Mouse (Mus musculus) granulocyte monocyte progenitor cell, adult 5-6 weeks (primary cell): Measurements from ENCODE around the gene Gm17387. TPM values are rescaled to one million over a fixed set of nuclear protein-coding genes. Genes with fewer than 3 reads are reported as not detected.
A peak's percentile ranks its signal among the peaks of the same experiment; 100 is the strongest.
"Not testable (repeated sequence)": the region's sequence is repeated elsewhere in the genome, so short reads cannot be mapped to it uniquely, and the experiment has no call there.

ENCODE experiments used
- ATAC-seq: replicated peaks from 2 replicates; pipeline ENCODE4 v1.8.0; 2016; ENCODE audit warnings: mild to moderate bottlenecking, moderate TSS enrichment, inconsistent platforms; ENCODE audit not compliant: poor library complexity, severe bottlenecking
- total RNA-seq, 2 experiments: library from RNA; stranded (forward) in 1 of 2; stranded (reverse) in 1 of 2; fragments of 200-712, 200-1000 nt in 1 of 2; fragments of >200 nt in 1 of 2; fragmentation: Nextera tagmentation in 1 of 2; gene quantifications; 2 replicates each; pipeline ENCODE4 v1.2.3; 2014 to 2017

Gene Gm17387
- total RNA-seq, 2 experiments from 2014 or later = not detected

DNA sequence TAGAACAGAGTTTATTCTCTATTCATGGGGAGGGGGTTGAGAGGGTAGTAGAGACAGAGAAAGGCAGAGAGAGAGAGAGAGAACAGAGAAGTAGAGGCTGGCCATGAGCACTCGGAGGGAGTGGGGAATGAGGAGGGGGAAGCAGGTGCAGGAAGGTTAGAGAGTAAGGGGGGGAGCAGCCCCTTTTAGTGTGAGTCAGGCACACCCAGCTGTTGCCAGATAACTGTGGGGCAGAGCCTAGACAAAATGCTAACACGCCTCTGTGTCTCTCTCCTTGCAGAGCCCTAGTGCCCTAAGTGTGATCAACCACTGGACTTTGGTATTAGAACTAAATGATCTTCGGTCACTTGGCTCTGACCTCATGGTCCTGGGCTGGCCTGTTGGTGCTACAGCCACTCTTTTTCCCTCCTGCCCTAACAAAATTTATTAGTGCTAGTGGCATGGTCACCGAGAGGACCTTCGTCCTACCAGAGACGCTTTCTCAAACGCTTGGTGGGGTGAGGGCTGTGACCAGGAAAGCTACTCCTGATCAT, 17.6 kb upstream of the Gm17387 start:
- no peak for ATAC-seq

DNA sequence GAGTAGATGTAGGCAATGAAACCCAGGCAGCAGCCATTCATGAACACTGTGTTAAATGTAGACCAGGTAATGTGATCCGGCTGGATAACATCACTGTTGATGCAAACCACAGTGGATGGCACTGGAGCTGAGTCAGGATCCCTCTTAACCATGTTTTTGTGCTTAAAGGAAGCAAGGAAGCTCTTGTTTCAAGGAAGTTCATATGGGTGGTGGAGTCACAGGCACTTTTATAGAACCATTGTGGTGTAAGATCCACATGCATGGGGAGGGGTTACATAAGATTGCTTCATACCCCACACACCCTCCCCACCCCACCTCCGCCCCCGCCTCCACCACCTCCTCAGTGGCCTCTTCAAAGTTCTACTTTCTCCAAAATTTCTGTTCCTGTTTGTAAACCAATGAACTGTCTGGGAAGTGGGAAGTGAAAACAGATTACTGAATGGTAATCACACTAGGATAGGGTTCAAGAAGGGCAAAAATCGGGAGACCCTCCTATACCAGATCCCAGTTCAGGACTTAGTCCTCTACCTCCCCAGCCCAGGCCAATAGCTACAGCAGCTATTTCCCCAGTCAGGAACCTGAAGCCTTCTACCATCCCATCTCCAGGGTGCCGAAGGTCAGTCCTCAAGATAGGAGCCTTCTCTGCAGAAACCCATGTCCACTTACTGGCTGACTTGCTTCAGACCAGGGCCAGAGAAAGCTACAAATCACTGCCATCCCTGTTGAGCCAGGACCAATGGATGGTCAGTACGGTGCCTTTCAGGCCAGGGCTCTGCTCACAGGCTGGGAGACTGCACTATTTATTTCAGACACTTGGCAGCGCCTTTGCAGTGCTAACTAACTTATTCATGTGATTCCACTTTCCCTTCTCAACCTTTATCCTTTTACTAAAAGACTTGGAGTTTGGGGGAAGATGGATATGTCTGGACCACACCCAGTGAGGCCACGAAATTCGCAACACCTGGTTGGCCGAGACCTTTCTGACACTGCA, 11.9 kb upstream of the Gm17387 start:
- peak; percentile 95 for ATAC-seq

DNA sequence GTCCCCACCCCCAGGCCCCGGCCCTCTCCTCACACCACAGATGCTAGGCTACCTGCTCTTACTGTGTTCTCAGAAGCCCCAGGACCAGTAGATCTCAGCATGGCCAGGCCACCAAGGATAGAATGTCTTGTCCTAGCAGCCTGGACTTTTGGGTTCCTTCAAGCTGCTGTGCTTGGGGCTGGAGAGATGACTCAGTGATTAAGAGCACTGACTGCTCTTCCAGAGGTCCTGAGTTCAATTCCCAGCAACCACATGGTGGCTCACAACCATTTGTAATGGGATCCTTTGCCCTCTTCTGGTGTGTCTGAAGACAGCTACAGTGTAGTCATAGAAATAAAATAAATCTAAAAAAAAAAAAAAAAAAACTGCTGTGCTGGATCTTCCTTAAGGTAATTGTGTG, 11.1 kb upstream of the Gm17387 start, which contains the start of gene Ifitm6:
Gene Ifitm6, minus strand, starts transcription at position 101 of the 400 bp plus-strand sequence.
- not testable (repeated sequence) for ATAC-seq

DNA sequence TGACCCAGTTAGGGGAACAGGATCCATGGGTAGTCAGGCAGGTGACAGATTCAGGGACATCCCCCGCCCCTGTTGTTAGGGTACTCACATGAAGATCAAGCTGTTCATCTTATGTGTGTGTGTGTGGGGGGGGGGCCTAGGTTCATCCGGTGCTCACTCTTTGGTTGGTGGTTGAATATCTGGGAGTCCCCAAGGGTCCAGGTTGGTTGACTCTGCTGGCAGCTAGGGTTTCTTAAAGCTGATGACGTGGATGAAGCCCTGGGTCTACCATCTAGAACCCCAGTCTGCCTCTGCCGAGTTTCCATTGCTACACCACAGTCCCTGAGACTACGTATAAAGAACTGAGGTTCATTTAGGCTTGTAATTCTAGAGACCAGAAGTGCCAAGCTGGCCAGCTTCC, 9.9 kb upstream of the Gm17387 start:
- no peak for ATAC-seq

- peak; percentile 79 for ATAC-seq
Observed at GRCm38 (mm10) chr7:141021489-141022449, 7.2 kb upstream of the Gm17387 start.

DNA sequence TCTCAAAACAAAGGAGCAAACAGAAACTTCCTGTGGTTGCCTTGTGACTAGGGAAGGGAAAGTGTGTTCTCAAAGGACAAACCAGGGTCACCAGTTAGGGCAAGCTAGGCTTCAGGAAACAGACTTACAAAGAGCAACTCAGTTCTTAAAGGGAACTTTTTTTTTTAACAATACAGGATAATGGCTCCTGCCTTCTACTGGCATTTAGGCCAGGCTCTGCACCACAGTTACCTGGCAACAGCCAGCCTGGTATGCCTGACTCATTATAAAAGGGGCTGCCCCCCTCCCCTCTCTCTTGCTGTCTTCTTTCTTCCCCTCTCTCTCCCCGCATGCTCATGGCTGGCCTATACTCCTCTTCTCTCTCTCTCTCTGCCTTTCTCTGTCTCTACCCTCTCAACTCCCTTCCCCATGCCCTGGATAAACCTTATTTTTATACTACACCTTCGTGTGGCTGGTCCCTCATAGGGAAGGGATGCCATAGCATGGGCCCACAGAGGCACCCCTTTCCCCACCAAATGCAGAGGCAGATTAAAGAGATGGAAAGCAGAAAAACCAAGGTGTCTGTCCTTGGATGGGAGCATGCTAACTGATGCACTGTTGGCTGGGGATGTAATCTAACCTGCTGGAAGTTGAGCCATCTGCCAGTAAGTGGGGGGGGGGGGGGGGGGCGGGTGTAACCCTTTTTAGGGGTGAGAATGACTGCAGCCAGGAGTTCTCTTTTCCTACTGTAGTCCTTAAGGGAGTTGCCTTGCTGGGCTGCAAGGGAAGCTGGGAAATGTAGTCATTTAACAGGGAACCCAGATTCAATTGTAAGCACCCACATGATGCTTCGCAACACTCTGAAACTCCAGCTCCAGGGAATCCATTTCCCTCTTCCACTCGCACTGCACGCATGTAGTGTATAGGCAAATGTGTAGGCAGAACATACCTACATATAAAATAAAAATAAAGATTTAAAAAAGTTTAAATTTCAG, 3.8 kb upstream of the Gm17387 start:
- peak; percentile 66 for ATAC-seq

GRCm38 (mm10) chr7:141026097-141026739, 2.7 kb upstream of the Gm17387 start:
- no peak for ATAC-seq

DNA sequence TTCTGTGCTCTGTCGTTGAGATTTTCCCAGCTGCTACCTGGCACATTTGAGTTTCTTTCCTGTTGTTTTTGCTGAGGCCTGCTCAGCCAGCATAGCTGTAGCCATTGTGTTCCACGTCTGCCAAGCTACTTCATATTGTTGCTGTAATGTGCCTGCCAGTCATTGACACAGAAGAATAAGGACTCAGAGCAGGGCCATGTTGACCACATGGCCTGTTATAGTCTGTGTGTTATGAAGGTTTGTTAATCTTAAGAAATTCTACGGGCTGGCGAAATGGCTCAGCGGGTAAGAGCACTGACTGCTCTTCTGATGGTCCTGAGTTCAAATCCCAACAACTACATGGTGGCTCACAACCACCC, 2.2 kb upstream of the Gm17387 start:
- no peak for ATAC-seq

GRCm38 (mm10) chr7:141030390-141030789, 1.5 kb downstream of the Gm17387 start:
- ATAC-seq = no peak

GRCm38 (mm10) chr7:141032458-141033167, 3.7 kb downstream of the Gm17387 start:
- no peak for ATAC-seq

DNA sequence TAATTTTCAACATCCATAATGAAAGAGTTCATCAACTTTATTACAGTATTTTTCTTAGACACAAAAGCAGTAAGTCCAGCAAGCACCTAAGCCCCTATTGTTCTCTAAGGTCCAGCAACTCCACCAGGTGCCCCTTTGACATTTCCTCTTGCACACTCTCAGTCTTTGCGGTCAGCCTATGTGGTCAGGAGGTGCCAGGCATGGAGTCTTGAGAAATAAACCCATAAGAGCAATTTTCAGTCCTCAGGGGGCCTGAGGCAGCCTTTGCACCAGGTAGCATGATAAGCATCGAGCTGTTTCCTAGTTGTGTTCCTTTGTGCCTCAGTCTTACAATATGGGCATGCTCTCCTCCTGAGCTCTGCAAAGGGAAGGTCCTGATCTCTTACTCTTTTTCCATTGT, 7.7 kb downstream of the Gm17387 start:
- ATAC-seq = peak; percentile 89

GRCm38 (mm10) chr7:141038090-141039032, 9.4 kb downstream of the Gm17387 start:
- ATAC-seq = peak; percentile 31

DNA sequence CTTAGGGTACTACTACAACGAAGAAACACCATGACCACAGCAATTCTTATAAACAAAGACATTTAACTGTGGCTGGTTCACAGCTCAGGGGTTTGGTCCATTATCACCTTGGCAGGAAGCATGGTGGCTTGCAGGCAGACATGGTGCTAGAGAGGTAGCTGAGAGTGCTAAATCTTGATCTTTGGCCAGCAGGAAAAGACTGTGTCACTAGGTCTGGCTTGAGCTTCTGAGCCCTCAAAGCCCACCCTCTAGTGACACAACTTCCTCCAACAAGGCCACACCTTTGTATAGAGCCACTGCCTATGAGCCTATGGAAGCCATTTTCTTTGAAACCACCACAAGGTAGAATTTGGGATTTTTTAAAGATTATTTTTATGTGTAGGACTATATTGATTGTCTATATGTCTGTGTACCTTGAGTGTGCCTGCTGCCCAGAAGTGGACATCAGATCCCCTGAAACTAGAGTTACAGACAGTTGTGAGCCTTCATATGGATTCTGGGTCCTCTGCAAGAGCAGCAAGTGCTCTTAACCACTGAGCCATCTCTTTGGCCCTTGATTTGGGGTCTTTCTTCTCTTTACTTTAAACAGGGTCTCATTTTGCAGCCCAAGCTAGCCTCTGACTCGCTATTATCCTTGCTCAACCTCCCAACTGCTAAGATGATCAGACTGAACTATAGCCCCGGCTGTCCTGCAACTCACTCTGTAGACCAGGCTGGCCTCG, 10.6 kb downstream of the Gm17387 start:
- ATAC-seq = no peak

DNA sequence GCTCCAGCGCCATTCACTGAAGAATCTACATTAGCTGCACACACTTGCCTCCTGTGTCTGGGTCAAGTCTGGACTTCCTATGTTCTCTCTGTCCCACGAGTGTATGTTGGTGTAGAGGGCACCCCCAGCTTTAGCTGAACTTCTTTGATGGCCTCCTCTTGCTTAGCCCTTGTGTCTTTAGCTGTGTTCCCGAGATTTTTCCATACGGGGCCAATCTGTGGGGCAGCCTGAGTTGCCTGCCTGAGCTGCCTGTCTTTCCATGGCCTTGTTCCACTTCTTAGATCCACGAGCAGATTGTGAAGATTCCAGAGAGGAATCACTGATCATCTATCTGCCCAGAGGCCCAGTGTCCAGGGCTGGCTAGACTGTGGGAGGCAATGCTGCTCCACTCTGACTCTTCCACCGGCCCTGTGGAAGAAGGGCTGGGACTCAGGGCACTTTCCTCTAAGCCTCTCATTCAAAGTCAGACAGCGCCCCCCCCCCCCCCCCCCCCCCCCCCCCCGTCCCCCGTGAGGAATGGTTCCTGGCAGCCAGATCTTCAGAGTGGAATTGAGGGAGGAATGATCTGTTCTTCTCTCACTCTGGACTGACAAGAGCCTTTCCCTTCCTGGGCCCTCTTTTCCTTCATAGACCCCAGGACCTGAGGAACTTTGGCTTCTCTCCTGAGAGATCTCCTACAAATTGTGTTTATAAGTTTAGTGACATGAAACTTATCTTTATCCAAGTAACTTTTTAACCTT, 12.1 kb downstream of the Gm17387 start:
- ATAC-seq = no peak

DNA sequence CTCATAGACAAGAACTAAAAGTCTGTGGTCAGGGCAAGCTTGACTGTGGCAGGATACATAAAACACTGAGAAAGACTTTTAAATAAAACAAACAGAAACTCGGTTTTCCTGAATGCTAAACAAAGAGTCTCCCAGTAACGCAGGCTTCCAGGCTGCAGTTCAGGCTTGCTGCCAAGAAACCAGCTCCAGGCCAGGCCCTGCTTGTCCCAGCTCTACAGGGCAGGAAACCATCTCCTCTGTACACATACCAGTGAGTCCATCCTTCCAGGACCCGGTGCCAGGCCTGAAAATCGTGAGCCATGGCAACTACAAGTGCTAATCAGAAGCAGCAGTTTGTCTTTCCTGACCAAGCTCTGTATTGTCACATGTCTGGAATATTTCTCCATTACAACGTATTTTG, 12.7 kb downstream of the Gm17387 start:
- no peak for ATAC-seq

DNA sequence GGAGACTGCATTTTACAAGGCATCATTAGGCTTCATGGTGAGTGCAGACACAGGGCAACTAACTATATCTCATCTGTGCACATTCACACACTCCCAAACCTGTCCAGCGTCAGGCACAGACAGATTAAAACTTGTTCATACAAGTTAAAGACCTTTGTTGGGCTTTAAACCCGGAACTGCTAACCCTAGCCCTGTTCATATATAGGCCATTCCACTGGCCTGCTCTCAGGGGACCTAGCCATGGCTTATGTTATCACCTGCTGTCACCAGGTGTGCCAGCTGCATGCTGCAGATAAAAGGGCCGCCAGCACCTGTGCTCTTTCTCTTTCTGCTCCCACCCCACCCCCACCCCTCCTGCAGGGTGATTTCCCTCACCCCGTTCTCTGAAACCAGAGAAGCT, 13.6 kb downstream of the Gm17387 start:
- no peak for ATAC-seq
